Mouse (Mus musculus) liver, adult 2 months (tissue): Measurements from ENCODE around the gene Hipk2. TPM values are rescaled to one million over a fixed set of nuclear protein-coding genes. Genes with fewer than 3 reads are reported as not detected.

Experiments
- DNase-seq: peaks from one replicate; pipeline ENCODE4 v3.0.0-alpha.2; 2011; ENCODE audit warnings: low read depth, low spot score; ENCODE audit errors: extremely low read depth
- H3K27ac ChIP-seq: fragments of 200-500 bp; replicated peaks from 2 replicates; pipeline ENCODE4 v1.5.1; 2012; ENCODE audit warnings: low read depth, mild to moderate bottlenecking, control low read depth, inconsistent platforms, low read length; ENCODE audit not compliant: insufficient read depth
- H3K27me3 ChIP-seq: fragments of 200-500 bp; 2 replicates; pipeline ENCODE4 v1.6.1; 2012; ENCODE audit warnings: mild to moderate bottlenecking, moderate library complexity, low read length, inconsistent platforms; ENCODE audit not compliant: control insufficient read depth, insufficient read depth
- H3K36me3 ChIP-seq: fragments of 200-500 bp; 2 replicates; pipeline ENCODE4 v1.6.1; 2012; ENCODE audit warnings: low read length, inconsistent platforms; ENCODE audit not compliant: control insufficient read depth, insufficient read depth
- H3K4me1 ChIP-seq: fragments of 200-500 bp; 2 replicates; pipeline ENCODE4 v1.6.1; 2011; ENCODE audit warnings: low read length; ENCODE audit not compliant: control insufficient read depth, insufficient read depth
- H3K4me3 ChIP-seq: fragments of 200-500 bp; 2 replicates; pipeline ENCODE4 v1.5.1; 2011; ENCODE audit warnings: low read depth, mild to moderate bottlenecking, control low read depth, low read length, moderate library complexity; ENCODE audit not compliant: insufficient read depth
- H3K79me2 ChIP-seq: fragments of 200-500 bp; 2 replicates; pipeline ENCODE4 v1.6.1; 2012; ENCODE audit warnings: inconsistent platforms, mild to moderate bottlenecking, low read length, moderate library complexity; ENCODE audit not compliant: control insufficient read depth, insufficient read depth
- H3K9ac ChIP-seq: fragments of 200-500 bp; 2 replicates; pipeline ENCODE4 v1.6.1; 2012; ENCODE audit warnings: low read depth, mild to moderate bottlenecking, control low read depth, inconsistent platforms, low read length
- CTCF ChIP-seq: fragments of 200-500 bp; IDR thresholded peaks from 2 replicates; pipeline ENCODE4 v1.5.1; 2011; ENCODE audit warnings: low read depth, low read length, control low read depth
- POLR2A ChIP-seq: fragments of 200-500 bp; IDR thresholded peaks from 2 replicates; pipeline ENCODE4 v1.6.1; 2011; ENCODE audit warnings: low read length, control low read depth; ENCODE audit not compliant: insufficient read depth; ENCODE audit errors: extremely low read depth
- WGBS: fragments of 180-500 bp; shearing (Covaris S2); methylation state at CpG from one replicate; pipeline ENCODE4 v1.1.7; 2018; 5-methylcytosine and 5-hydroxymethylcytosine counted together
- polyA plus RNA-seq: library from polyadenylated mRNA; depleted of rRNA; stranded (reverse); fragments of >200 nt; gene quantifications from 2 replicates; pipeline ENCODE4 v1.2.3, GENCODE M21; 2012
- total RNA-seq: library from RNA; depleted of rRNA; stranded (reverse); fragments of >200 nt; gene quantifications from 2 replicates; pipeline ENCODE4 v1.2.3, GENCODE M21; 2014

Gene Hipk2
- total and polyA plus RNA-seq, 2 experiments, result 8.5 to 22.2 TPM

DNA sequence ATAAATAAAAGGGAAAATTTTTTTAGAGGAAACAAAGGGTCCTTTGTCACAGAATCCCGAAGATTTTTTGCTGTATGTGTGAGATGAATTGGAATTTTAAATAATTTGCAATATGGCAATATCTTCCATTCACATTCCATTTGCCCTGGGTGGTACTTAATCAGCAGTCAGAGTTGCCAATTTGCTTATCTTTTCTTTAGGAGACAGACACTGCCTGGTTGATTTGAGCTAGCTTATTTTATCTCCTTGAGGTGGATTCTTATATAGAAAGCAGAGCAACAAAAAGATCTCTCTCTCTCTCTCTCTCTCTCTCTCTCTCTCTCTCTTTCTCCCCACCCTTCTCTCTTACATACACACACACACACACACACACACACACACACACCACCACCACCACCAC lies 9.2 kb upstream of the Hipk2 start:
- no peak overlapping the region for H3K27ac ChIP-seq
- no peaks in the 10 kb centered on the region for H3K79me2 ChIP-seq
- no peaks in the 10 kb centered on the region for H3K36me3 ChIP-seq
- no peak for DNase-seq
- peaks cover 6% of the 10 kb centered on the region for H3K4me1 ChIP-seq
- H3K4me3 ChIP-seq, result no peak overlapping the region
- 80% methylated on average over 1 of the region's 1 CpGs for WGBS
- no peak overlapping the region for H3K9ac ChIP-seq
- H3K27me3 ChIP-seq, result no peaks in the 10 kb centered on the region
- TF ChIP-seq CTCF (no peak), POLR2A (no peak)

DNA sequence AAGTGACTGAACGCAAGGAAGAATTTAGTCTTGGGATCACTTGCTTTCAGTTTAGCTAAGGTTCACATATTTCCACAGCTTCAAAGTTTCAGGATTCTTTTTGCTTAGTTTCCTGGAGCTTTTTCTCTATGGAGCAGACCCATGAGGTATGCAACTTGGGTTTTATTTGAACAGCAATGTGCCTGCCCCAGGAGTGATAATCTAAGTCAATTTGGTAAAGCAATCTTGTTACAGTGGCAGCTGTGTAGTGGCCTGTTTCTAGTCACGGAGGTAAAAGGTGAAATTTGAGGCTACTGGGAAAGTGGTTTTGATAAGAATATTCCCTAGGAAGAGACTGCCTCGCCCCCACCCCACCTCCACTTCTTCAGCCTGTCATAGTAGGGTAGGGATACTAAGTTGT lies 8.5 kb upstream of the Hipk2 start:
- Histone ChIP-seq H3K79me2 (no peaks in the 10 kb centered on the region), H3K4me3 (no peak overlapping the region), H3K4me1 (peaks cover 6% of the 10 kb centered on the region), H3K27me3 (no peaks in the 10 kb centered on the region), H3K27ac (no peak overlapping the region), H3K9ac (no peak overlapping the region), H3K36me3 (no peaks in the 10 kb centered on the region)
- DNase-seq, result no peak
- WGBS, result 79% methylated on average over 3 of the region's 3 CpGs
- no peak for TF ChIP-seq POLR2A
- no peak for TF ChIP-seq CTCF

DNA sequence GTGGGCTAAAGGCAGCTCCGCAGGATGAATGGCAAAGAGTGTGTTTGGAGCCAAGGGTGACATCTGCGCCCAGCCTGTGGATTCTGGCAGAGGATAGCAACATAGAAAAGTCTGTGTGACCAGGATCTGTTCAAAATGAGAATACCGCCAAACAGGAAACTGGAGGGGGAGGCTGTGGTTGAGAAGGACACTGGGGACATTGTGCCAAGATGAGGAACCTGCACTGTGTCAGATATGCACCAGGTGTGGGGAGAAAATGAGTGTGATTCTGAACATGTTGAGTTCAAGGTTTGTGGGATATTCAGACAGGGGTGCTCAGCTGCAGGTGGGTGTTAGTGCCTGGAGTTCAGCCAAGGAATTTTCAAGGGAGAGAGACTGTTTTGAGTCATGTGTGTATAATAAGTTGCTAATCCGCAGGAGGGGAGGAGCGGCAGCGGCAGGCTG lies 6.8 kb upstream of the Hipk2 start:
- TF ChIP-seq CTCF, result no peak
- no peak for TF ChIP-seq POLR2A
- DNase-seq, result no peak
- no peaks in the 10 kb centered on the region for H3K79me2 ChIP-seq
- no peaks in the 10 kb centered on the region for H3K36me3 ChIP-seq
- 61% methylated on average over 6 of the region's 6 CpGs for WGBS
- no peak overlapping the region for H3K4me3 ChIP-seq
- H3K27ac ChIP-seq, result no peak overlapping the region
- peaks cover 6% of the 10 kb centered on the region for H3K4me1 ChIP-seq
- no peak overlapping the region for H3K9ac ChIP-seq
- no peaks in the 10 kb centered on the region for H3K27me3 ChIP-seq

DNA sequence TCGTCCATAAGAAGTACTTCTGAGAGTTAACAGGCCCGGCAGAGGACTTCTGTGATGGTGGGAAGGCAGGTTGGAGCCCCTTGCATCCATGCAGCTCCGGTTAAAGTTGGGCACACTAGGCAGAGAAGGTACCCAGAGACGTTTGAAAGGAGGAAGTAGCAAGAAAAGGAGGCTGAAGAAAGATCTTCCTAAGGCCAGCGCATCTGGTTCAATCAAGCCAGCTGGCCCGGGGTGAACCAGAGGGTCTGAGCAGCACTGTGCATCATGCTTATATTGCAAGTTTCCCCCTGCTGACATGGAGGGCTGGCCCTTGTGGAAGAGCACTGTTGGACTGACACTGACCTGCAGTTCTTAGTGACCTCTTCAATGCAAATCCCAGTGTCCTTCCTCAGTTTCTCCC lies 6.0 kb upstream of the Hipk2 start:
- Histone ChIP-seq H3K27me3 (no peaks in the 10 kb centered on the region), H3K79me2 (no peaks in the 10 kb centered on the region), H3K4me3 (no peak overlapping the region), H3K4me1 (peaks cover 6% of the 10 kb centered on the region), H3K9ac (no peak overlapping the region), H3K36me3 (no peaks in the 10 kb centered on the region), H3K27ac (no peak overlapping the region)
- WGBS, result 57% methylated on average over 6 of the region's 6 CpGs
- no peak for DNase-seq
- TF ChIP-seq CTCF (no peak), POLR2A (no peak)

DNA sequence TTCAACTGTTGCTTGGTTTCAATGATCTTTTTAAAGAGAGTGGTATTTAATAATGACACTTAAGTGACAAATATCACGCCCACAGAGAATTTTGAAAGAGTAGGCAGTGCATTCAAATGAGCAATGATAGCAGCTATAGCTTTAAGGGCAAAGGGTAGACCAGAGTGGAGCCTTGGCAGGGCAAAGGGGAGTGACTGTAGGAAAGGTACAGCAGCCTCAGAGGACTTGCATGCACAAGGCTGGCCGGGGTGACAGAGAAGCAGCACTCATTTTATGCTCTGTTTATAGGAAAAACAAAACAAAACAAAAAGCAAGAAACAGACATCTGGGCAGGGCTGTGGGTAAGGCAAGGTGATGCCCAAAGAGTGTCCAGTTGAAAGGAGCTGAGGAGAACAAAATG lies 5.5 kb upstream of the Hipk2 start:
- no peaks in the 10 kb centered on the region for H3K27me3 ChIP-seq
- H3K9ac ChIP-seq, result no peak overlapping the region
- WGBS, result 30% methylated on average over 2 of the region's 2 CpGs
- H3K4me3 ChIP-seq, result no peak overlapping the region
- no peaks in the 10 kb centered on the region for H3K36me3 ChIP-seq
- DNase-seq, result peak; percentile 85
- peaks cover 6% of the 10 kb centered on the region for H3K4me1 ChIP-seq
- H3K27ac ChIP-seq, result no peak overlapping the region
- TF ChIP-seq CTCF (no peak), POLR2A (no peak)
- H3K79me2 ChIP-seq, result no peaks in the 10 kb centered on the region

DNA sequence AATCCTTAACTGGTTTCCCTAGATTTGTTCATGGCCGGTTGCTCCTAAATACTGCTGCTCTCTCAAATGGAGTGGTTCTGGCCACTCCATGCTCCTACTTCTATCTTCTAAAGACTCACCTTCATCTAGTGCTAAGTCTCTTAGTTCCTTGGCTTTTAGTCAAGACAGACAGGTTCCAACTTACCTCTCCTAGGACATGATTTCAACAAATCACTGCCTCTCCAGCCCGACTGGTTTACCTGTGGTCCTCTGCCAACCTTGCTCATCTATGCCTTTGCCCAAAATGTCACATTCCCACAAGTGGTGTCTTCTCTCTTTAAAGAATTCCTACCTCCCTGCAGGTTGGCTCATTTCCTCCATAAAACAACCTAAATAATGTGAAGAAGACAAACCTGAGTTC lies 1.7 kb upstream of the Hipk2 start:
- H3K4me1 ChIP-seq, result peaks cover 10% of the 10 kb centered on the region
- 87% methylated on average over 2 of the region's 2 CpGs for WGBS
- H3K9ac ChIP-seq, result no peak overlapping the region

More for the DNA sequence above, 1.7 kb upstream of the Hipk2 start:
- H3K4me3 ChIP-seq, result no peak overlapping the region
- no peak overlapping the region for H3K27ac ChIP-seq
- peaks cover 9% of the 10 kb centered on the region; the same call in 1 of the 2 replicates for H3K79me2 ChIP-seq
- no peak for DNase-seq
- TF ChIP-seq POLR2A (no peak), CTCF (no peak)
- no peaks in the 10 kb centered on the region for H3K27me3 ChIP-seq
- H3K36me3 ChIP-seq, result no peaks in the 10 kb centered on the region
